Mouse (Mus musculus): ENCODE data around the gene Prelp.

DNA sequence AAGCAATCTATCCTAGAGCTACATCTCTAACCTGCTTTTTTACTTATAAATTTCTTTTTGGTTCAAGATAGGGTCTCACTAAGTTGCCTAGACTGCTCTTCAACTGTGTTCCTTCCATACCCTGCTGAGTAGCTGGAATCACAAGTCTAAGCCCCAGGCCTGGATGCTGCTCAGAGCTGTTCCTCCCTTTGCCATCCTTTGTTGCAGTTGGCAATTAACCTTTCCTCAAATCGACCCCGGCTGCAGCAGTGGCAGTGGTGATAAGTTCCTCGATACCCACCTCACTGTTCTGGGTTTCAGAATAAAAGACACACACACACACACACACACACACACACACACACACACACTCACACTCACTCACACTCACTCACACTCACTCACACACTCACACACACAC, 4.0 kb upstream of the Prelp start:
- TF ChIP-seq POLR2A (IDR thresholded peaks at IDR 0.05; ENCODE audit: low read depth, low read length) (no peak), CTCF (IDR thresholded peaks at IDR 0.05; ENCODE audit: extremely low read depth, insufficient read length, insufficient replicate concordance, low read depth, low read length) (no peak)
